Mouse (Mus musculus): ENCODE measurements around the gene Tppp3. TPM values are rescaled to one million over a fixed set of nuclear protein-coding genes. Genes with fewer than 3 reads are reported as not detected.

The Tppp3 gene
- total and polyA plus RNA-seq, 3 experiments: 0.25 to 0.39 TPM; not detected in 1

DNA sequence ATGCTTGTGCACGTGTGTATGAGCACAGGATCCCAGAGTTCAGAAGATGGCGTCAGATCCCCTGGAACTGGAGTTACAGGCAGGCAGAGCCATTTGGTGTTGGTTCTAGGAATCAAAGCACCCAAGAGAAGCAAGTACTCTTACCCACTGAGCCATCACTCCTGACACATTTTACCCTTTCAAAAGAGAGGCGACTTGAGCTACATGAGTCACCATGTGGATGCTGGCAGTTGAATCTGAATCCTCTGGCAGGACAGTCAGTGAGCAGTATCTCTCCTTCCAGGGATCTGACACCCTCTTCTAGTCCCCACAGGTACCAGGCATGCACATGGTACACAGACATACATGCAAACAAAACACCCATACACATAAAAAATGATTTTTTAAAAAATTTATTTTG is 16.8 kb upstream of the Tppp3 start:
- dilution Hi-C loops (cut with MboI; ENCODE audit: extremely low pct_ligation_motif_present, extremely low pct_unique_long_range_greater_than_20kb, low sequenced_read_pairs): no loop called here
- no peak overlapping the region for H3K27ac ChIP-seq (ENCODE audit: insufficient read depth, low read depth)

GRCm38 (mm10) chr8:105484392-105484791 is 13.1 kb upstream of the Tppp3 start:
- in situ Hi-C loops (cut with MboI; ENCODE audit: low pct_ligation_motif_present, low pct_unique_long_range_greater_than_20kb, low sequenced_read_pairs): no loop called here

More for the DNA sequence above, 16.8 kb upstream of the Tppp3 start:
- Histone ChIP-seq H3K4me2 (ENCODE audit: insufficient read depth, low read depth, poor library complexity, severe bottlenecking) (no peak overlapping the region), H3K9ac (ENCODE audit: insufficient read depth, low read depth) (no peak overlapping the region), H3K4me1 (ENCODE audit: control insufficient read depth in 1 of 2, insufficient read depth in 2 of 2) (0 out of 4 replicates have a peak, but pooled peaks cover 0 to 3% of the 10 kb centered on the region in 2 experiments), H3K9me3 (replicated peaks; ENCODE audit: low read length) (no peaks in the 10 kb centered on the region), H3K36me3 (replicated peaks in 1 of 2; ENCODE audit: control insufficient read depth in 1 of 2, insufficient read depth in 1 of 2, low read length in 1 of 2) (peaks cover 0 to 10% of the 10 kb centered on the region in 2 experiments), H3K79me2 (replicated peaks; ENCODE audit: control insufficient read depth, extremely low read depth, insufficient read depth, poor library complexity, severe bottlenecking) (no peaks in the 10 kb centered on the region), H3K4me3 (replicated peaks in 1 of 3; ENCODE audit: low read depth in 2 of 3, low read length in 2 of 3, poor library complexity in 1 of 3) (no peak overlapping the region), H3K27me3 (replicated peaks) (no peaks in the 10 kb centered on the region)
- DNase-seq (ENCODE audit: extremely low read depth): no peak
- no peak for TF ChIP-seq MEF2A (IDR thresholded peaks at IDR 0.05; ENCODE audit: borderline replicate concordance, low read depth, low read length)
- in situ Hi-C loops (cut with MboI; ENCODE audit: low pct_ligation_motif_present, low pct_unique_long_range_greater_than_20kb, low sequenced_read_pairs): loop anchor here (5.0 kb wide), 1 partner anchor 64 kb away; no protein-coding TSS in a partner anchor

DNA sequence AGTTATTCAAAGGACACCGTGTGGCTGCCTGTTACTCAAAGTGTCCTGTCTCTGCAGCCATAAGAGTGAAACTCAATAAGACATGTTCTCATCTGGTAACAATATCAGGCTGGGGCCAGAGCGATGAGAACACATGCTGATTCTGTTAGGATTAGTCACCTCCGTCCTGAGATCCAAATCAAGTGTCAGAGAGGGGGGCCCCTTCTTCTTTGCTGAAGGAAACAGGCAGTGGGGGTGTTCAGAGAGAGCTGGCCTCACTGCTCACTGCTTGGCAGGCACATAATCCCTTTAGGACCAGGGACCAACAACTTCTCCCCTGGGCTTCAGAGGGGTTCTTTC is 12.7 kb upstream of the Tppp3 start:
- Histone ChIP-seq H3K36me3 (replicated peaks in 1 of 2; ENCODE audit: control insufficient read depth in 1 of 2, insufficient read depth in 1 of 2, low read length in 1 of 2) (peaks cover 0 to 12% of the 10 kb centered on the region in 2 experiments), H3K4me3 (replicated peaks in 1 of 3; ENCODE audit: low read depth in 2 of 3, low read length in 2 of 3, poor library complexity in 1 of 3) (no peak overlapping the region), H3K4me1 (ENCODE audit: control insufficient read depth in 1 of 2, insufficient read depth in 2 of 2) (0 out of 4 replicates have a peak, but pooled peaks cover 0 to 3% of the 10 kb centered on the region in 2 experiments), H3K27ac (ENCODE audit: insufficient read depth, low read depth) (no peak overlapping the region), H3K9me3 (replicated peaks; ENCODE audit: low read length) (no peaks in the 10 kb centered on the region), H3K79me2 (replicated peaks; ENCODE audit: control insufficient read depth, extremely low read depth, insufficient read depth, poor library complexity, severe bottlenecking) (no peaks in the 10 kb centered on the region), H3K27me3 (replicated peaks) (no peaks in the 10 kb centered on the region), H3K4me2 (ENCODE audit: insufficient read depth, low read depth, poor library complexity, severe bottlenecking) (no peak overlapping the region), H3K9ac (ENCODE audit: insufficient read depth, low read depth) (no peak overlapping the region)
- dilution Hi-C loops (cut with MboI; ENCODE audit: extremely low pct_ligation_motif_present, extremely low pct_unique_long_range_greater_than_20kb, low sequenced_read_pairs): no loop called here
- TF ChIP-seq CHD1 (IDR thresholded peaks at IDR 0.05; ENCODE audit: low read depth, low read length) (no peak), JUND (conservative IDR thresholded peaks at IDR 0.05; ENCODE audit: low read depth, low read length) (no peak), ZNF384 (IDR thresholded peaks at IDR 0.05; ENCODE audit: low read depth, low read length) (no peak), TBP (conservative IDR thresholded peaks at IDR 0.05; ENCODE audit: low read depth, low read length) (no peak), USF1 (IDR thresholded peaks at IDR 0.05; ENCODE audit: low read depth, low read length) (no peak), RCOR1 (conservative IDR thresholded peaks at IDR 0.05; ENCODE audit: low read depth, low read length) (no peak)
- in situ Hi-C loops (cut with MboI; ENCODE audit: low pct_ligation_motif_present, low pct_unique_long_range_greater_than_20kb, low sequenced_read_pairs): no loop called here
- DNase-seq (ENCODE audit: extremely low read depth): no peak

More at GRCm38 (mm10) chr8:105484392-105484791, 13.1 kb upstream of the Tppp3 start:
- Histone ChIP-seq H3K4me3 (replicated peaks in 1 of 3; ENCODE audit: low read depth in 2 of 3, low read length in 2 of 3, poor library complexity in 1 of 3) (no peak overlapping the region), H3K9me3 (replicated peaks; ENCODE audit: low read length) (no peaks in the 10 kb centered on the region), H3K27ac (ENCODE audit: insufficient read depth, low read depth) (no peak overlapping the region), H3K4me1 (ENCODE audit: control insufficient read depth in 1 of 2, insufficient read depth in 2 of 2) (0 out of 4 replicates have a peak, but pooled peaks cover 0 to 3% of the 10 kb centered on the region in 2 experiments), H3K36me3 (replicated peaks in 1 of 2; ENCODE audit: control insufficient read depth in 1 of 2, insufficient read depth in 1 of 2, low read length in 1 of 2) (peaks cover 0 to 12% of the 10 kb centered on the region in 2 experiments), H3K27me3 (replicated peaks) (no peaks in the 10 kb centered on the region), H3K9ac (ENCODE audit: insufficient read depth, low read depth) (no peak overlapping the region), H3K4me2 (ENCODE audit: insufficient read depth, low read depth, poor library complexity, severe bottlenecking) (no peak overlapping the region), H3K79me2 (replicated peaks; ENCODE audit: control insufficient read depth, extremely low read depth, insufficient read depth, poor library complexity, severe bottlenecking) (no peaks in the 10 kb centered on the region)
- dilution Hi-C loops (cut with MboI; ENCODE audit: extremely low pct_ligation_motif_present, extremely low pct_unique_long_range_greater_than_20kb, low sequenced_read_pairs): no loop called here
- TF ChIP-seq RAD21 (IDR thresholded peaks at IDR 0.05; ENCODE audit: low read depth, low read length): peak; percentile 79
- TF ChIP-seq ZNF384 (IDR thresholded peaks at IDR 0.05; ENCODE audit: low read depth, low read length): no peak
- no peak for TF ChIP-seq USF1 (IDR thresholded peaks at IDR 0.05; ENCODE audit: low read depth, low read length)
- TF ChIP-seq NRF1 (IDR thresholded peaks at IDR 0.05; ENCODE audit: low read depth, low read length): 0 out of 2 replicates have a peak, but pooled peaks have one; percentile 14
- peak; percentile 43 to 89 for TF ChIP-seq CTCF (conservative IDR thresholded peaks at IDR 0.05 in 1 of 2, IDR thresholded peaks at IDR 0.05 in 1 of 2; ENCODE audit: low read depth in 2 of 2, low read length in 2 of 2)
- TF ChIP-seq SMC3 (IDR thresholded peaks at IDR 0.05; ENCODE audit: low read depth, low read length): peak; percentile 84
- TF ChIP-seq ZC3H11A (IDR thresholded peaks at IDR 0.05; ENCODE audit: low read depth, low read length): peak; percentile 30; the same call in 1 of the 2 replicates
- DNase-seq (ENCODE audit: extremely low read depth): peak; percentile 37
